Mouse (Mus musculus) mouse embryonic stem cell (cell line): ENCODE results near the gene Hspa12b.

Experiments
- in situ Hi-C, 2 experiments: fragments of 300-500 bp; cut with MboI; formaldehyde crosslinking; loops; 1 replicate in 1 of 2; 3 replicates in 1 of 2; pipeline ENCODE4 v1.14.3; 2019 to 2020; ENCODE audit warnings: low sequenced_read_pairs in 2 of 2, low pct_unique_long_range_greater_than_20kb in 1 of 2, mixed read lengths in 1 of 2; ENCODE audit not compliant: unreplicated experiment in 1 of 2

Hspa12b gene

DNA sequence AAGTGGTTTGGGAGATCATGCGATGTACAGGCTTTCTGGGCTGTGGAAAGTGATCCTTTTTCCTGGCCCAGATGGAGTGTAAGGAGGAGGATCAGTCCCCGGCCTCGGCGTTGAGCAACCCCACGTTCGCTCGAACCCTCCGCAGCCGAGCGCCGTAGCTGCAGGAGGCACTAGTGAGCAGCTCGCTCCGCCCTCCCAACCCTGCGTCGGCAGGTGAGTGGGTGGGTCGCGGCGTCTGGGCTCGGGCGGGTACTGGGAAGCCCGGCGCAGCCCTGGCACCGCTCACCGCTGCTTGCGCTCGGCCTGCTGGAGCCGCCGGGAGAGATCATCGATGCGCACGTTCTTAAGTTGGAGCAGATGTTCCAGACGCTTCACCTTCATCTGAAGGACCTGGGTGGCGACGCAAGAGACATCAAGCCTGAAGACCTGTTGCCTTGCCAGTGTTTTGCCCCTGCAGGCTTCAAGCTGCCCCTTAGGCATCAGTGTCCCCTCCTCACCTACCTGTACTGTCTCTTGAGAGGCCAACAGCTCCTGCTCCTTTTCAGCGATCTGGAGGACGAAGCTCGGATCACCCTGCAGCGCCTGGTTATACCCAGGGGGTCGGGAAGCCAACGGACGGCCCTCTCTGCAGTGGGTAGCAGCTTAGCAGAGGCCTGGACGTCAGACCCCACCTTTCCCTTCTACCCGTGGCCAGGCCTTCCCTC is 44.5 kb downstream of the Hspa12b start:
- in situ Hi-C loops, result no loop called here

DNA sequence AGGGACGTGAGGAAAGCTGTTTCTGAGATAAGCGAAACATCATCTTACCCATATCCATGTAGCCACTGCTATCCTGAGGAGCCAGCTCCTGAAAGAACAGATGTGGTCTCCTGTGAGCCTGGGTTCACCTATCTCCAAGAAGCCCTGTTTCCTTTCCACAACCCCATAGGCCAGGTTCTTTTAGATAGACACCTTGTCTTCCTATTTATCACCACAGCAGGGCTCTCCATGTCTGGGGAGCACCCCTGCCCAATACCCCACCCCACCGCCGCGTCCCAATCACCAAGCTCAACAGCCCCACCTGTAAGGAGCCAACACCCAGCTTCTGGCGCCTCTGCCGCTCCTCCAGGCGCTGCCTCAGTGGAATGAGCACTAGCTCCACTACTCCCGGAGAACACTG is 45.2 kb downstream of the Hspa12b start:
- in situ Hi-C loops, result no loop called here

DNA sequence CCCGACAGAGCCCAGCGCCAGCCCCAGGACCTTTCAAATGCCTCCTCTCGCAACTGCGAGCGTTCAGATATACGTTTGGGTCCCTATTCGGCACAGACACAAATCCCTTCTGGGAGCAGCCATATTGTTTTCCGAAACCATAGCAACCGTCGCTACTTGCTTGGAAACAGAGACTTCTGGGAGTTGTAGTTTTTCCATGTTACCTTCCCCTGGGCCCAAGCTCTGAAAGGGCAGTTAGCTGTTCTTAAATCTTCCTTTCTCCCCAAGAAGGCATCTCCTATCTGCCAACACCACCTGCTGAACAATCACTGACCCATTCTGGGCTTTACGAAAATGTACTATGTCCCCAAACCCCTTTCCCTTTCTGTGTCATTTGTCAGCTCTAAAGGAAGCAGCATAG is 47.6 kb downstream of the Hspa12b start:
- in situ Hi-C loops, result no loop called here

DNA sequence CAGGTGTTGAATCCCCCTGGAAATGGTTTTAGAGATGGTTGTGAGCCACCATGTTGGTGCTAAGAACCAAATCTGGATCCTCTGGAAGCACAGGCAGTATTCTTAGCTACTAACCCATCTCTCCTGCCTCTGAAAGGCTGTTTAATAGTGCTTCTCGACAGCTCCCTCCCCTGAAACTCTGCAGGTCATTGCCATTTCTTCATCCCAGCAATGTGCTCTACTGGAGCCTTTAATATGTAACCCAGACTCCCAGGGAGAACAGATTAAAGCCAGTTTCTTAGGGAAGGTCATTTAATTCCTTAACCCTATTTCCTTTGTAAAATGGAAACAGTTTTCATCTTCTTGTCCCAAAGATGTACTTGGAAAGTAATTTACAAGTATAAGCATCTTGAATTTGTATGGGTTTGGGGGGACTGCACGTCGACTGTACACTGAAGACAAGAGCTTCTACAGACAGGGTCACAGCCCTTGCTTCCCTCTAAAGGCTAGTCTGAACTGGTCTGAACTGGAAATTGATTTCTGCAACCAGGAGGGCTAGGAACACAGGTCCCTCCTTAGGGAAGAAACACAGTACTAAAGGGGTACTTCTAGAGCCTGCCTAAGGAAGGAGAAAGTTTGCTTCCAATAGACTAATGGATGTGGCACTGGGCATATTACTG is 48.3 kb downstream of the Hspa12b start:
- in situ Hi-C loops, result no loop called here

GRCm38 (mm10) chr2:131175945-131176309 is 48.8 kb downstream of the Hspa12b start:
- in situ Hi-C loops, result no loop called here

- in situ Hi-C loops, result no loop called here
Measured at GRCm38 (mm10) chr2:131176491-131176890, 49.4 kb downstream of the Hspa12b start.

DNA sequence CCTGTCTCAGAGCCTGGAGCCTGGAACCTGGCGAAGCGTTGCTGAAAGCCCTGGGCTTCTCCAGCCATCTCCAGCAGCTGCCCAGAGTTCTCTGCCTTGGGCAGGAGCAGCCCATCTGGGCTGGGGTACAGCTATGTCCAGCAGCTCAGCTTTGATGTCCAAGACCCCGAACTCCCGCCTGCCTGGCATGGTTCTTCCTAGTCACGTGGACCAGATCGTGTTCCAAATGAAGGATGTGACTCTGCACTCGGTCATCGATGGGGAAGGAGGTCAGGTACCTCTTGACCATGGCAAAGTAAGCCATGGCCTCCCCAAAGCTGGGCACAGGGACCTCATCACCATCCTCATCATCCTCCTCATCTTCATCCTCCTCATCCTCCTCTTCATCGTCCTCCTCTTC is 50.9 kb downstream of the Hspa12b start:
- in situ Hi-C loops, result no loop called here

DNA sequence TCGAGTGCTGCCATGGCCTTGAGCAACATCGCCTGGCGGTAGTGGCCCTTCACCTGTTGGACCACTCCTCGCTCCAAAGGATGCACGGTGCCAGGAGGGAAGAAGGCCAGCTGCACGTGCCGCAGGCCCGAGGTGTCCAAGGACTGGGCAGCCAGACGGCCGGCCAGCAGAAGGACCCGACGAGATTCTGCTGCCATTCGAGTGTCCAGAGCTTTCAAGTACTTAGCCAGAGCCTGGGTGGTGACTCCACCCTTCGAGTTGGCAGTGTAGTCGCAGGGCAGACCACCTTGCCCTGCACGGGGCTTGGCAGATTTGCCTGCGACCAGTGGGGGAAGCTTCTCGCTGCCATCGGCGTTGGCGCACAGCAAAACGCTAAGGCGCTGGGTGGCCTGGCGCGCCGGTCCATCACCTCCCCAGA is 51.8 kb downstream of the Hspa12b start:
- in situ Hi-C loops, result no loop called here

DNA sequence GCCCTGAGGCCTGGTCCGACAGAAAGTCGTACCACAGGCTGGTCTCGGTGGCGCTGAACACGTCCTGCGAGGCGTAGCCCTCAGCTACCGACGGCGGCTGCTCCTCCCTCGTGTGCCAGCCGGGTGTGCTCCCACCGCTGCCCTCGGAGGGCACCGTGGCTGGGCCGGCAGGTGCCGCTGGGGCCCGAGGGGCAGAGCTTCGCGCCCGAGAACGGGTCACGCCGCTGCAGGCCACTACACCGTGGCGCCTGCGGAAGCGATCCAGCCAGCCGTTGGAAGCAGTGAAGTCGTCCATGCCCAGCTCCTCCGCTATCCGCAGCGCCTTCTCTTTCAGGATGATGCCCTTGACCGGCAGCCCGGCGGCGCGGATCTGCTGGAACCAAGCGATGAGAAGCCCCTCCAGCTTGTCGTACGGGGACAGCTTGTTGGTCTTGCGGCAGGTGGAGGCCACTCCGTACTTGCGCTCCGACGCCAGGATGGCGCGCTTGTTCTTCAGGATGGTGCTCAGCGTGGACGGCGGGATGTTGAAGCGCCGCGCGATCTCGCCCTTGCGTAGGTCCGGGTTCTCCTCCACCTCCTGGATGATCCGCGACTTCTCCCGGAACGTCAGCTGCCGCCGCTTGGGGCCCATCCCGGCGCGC is 52.3 kb downstream of the Hspa12b start:
- in situ Hi-C loops, result no loop called here

GRCm38 (mm10) chr2:131179990-131180587 is 53.0 kb downstream of the Hspa12b start, which contains the start of gene Cenpb:
Gene Cenpb (minus strand): TSS chr2:131180067.
- in situ Hi-C loops, result no loop called here

DNA sequence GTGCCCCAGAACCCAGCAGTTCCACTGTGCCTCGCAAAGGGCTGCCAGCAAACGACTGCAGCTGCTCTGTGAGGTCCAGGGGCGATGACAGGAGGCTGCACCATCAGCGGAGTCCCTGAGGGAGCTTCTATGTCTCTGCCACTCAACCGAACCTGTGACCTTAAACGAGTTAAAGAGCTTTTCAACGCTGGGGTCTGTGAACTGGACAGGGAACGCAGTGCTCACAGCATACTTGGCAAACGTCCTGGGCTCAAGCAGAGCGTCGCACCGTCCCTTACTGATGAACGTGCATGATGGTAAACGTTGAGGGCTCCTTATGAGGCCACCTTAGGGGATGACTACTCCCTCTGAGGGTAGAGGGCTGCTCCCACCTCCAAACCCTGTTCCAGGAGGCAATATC is 59.3 kb downstream of the Hspa12b start:
- in situ Hi-C loops, result no loop called here

DNA sequence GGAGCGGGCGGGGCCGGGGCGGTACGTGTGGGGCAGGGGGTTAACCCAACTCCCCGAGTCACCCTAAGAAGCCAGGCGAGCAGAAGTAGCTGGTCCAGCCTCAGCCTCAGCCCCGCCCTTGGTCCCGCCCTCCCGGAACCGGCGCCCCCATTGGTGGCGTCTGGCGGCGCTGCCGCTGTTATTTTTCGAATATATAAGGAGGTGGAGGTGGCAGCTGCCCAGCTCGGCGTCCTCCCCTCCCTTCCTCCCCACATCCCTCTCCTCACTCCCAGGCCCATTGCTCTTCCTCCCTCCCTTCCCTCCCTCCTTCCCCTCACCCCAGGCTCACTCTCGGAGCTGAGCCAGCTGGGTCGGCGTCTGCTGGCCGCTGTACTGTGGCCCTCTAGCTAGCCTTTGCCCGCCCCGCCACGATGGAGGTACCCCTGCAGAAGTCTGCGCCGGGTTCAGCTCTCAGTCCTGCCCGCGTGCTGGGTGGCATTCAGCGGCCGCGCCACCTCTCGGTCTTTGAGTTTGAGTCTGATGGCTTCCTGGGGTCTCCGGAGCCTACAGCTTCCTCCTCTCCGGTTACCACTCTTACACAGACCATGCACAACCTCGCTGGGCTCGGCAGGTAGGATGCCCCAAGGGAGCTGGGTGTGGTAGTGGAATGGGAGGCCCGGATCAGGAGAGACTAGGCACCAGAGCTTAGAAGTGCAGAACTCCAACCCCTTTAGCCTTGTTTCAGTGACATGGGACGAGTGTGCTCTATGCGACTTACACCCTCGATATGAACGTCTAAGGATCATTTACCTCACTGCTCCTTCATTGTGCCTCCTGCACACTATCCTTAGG is 59.9 kb downstream of the Hspa12b start, which contains the start of the genes Cdc25b and Spef1:
Gene Cdc25b, plus strand, starts transcription at position 179 of the 831 bp plus-strand sequence.
Gene Spef1, minus strand, starts transcription at position 512 of the 831 bp plus-strand sequence.
- in situ Hi-C loops, result no loop called here

DNA sequence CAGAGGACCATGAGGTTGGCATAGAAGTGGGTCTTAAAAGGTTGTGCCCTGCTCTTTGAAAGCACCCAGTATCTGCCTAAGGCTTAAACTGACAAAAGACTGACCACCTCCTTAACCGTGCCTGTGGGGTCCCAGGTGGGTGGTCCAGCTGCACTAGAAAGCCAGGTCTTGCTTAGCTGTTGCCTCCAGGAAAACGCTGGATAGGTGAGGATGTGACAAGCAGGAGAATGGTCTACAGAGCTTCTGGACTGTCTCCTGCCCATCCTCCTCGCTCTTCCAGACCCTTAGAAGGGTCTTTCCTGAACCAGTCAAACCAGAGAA is 60.5 kb downstream of the Hspa12b start:
- in situ Hi-C loops, result no loop called here

GRCm38 (mm10) chr2:131188311-131188710 is 61.2 kb downstream of the Hspa12b start:
- in situ Hi-C loops, result no loop called here

DNA sequence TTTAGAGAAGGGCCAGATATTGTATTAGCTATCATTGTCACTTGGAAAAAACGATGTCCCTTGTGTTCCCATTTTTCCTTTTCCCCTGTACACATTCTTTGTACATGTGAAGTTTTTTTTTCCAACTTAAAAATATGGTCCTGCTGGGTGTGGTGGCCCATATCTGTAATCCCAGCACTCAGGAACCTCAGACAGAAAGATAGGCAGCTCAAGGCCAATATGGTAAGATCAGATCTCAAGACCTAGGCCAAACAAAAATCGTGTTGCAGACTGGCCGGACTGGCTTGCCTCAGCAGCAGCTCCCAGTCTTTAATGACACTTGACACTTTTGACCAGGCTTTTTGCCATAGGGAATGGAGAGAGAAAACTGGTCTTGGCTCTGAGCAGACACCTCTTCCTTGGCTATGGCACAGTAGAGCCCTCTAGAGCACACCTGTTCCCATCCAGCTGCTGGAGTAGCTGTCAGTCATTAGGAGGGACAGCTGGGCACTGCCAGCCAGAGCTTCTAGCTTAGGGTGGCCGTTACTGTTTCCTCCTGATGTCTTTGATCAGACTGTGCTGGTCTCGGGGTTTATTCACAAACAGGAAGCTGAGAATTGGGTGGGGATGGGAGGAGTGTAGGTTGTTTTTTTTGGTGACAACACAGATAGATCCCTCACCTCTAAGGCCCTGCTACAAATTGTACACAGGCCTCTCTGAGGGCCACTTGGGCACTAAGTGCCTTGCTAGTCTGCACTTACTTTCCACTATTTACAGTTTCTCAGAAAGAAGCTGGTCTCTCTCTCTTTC is 62.6 kb downstream of the Hspa12b start:
- in situ Hi-C loops, result no loop called here

- in situ Hi-C loops, result no loop called here
Measured at GRCm38 (mm10) chr2:131190344-131191004, 63.4 kb downstream of the Hspa12b start.

DNA sequence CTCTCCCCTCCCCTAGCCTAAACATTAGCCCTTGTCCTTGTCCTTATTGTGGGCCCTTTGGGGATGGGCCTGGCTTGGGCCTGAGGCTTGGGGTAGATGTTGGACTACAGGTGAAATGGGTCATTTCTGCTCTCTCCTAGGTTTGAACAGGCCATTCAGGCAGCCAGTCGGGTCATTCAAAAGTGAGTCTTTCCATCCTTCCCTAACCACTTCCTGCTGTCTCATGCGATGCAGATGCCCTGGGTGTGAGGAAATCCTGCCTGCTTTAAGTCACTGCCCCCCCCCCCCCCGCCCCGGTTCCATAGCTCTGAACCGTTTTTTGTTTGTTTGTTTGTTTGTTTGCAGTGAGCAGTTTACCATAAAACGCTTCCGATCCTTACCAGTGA is 63.9 kb downstream of the Hspa12b start:
- in situ Hi-C loops, result no loop called here
